Mouse (Mus musculus): ENCODE measurements around the gene Crtac1. TPM values are rescaled to one million over a fixed set of nuclear protein-coding genes. Genes with fewer than 3 reads are reported as not detected.

The Crtac1 gene
- total RNA-seq, 2 experiments from 2014 or later, result 62.9 to 72.8 TPM

DNA sequence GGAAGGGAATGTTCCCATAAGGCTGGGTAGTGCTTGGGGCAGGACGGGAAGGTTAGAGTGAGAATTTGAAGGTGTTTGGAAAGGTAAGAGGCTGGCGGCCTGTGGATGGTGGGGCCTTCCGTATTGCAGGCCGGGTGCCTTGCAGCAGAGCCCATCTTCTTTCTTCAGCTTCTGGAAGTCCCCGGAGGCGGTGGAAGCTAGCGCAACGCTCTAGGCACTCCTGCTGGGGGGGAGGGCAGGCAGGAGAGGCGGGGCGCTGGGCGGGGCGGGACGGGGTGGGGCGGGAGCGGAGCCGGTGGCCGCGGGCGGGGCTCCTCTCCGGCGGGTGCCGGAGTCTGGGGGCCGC, 176.2 kb downstream of the Crtac1 start:
- peak overlapping the region; percentile 99 for H3K27ac ChIP-seq
- peak in 1 of 2 experiments; percentile 70 for DNase-seq (ENCODE audit: extremely low spot score in 1 of 2, low spot score in 2 of 2)
- peak overlapping the region; percentile 76 for H3K4me3 ChIP-seq
- intact Hi-C loops (cut with DNase I), result no loop called here
- no peak for TF ChIP-seq CTCF (IDR thresholded peaks at IDR 0.05)

DNA sequence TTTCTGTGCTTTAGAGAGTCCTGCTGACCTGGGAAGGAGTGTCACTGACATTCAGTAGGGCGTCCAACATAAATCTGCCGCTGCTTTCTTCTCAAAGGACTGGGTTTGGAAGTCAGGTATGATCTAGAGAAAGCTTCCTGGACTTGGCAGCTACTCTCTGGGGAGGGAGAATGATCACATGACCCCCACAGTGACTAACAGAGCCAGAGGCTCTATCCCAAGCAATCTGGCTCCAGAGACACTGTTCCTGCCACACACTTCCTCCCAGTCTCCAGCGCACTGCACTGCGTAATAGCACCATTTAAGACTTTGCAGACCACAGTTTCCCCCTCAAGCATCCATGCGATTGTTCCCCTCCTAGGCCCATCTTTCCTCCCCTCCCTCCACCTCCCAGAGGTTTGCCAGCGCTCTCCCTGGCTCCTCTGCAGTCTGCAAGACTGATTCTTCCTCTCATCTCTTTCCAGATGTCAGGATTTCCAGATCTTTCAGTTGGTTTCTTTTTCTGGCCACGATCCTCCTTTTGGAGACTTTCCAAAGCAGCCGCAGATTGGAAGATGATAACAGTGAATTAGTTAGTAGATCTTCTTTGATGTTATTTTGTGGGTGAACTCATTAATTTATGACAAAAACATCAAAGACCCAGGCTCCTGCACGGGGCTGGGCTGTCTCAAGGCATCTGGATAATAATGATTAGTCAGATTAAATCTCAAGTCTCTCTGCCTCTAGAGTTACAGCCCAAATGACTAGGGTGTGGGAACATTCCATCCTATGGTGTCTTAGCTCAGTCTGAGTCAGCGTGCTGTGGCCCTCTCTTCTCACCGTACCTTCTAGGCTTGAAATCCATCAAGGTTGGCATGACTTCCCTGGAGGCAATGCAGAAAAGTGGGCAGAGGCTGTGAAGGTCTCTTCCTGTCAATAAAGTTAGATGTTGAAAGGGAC, 181.3 kb downstream of the Crtac1 start:
- Histone ChIP-seq H3K27ac (no peak overlapping the region; the same call in 1 of the 2 replicates), H3K4me3 (no peak overlapping the region)
- no peak for DNase-seq (ENCODE audit: extremely low spot score in 1 of 2, low spot score in 2 of 2)
- no peak for TF ChIP-seq CTCF (IDR thresholded peaks at IDR 0.05)
- intact Hi-C loops (cut with DNase I), result no loop called here

DNA sequence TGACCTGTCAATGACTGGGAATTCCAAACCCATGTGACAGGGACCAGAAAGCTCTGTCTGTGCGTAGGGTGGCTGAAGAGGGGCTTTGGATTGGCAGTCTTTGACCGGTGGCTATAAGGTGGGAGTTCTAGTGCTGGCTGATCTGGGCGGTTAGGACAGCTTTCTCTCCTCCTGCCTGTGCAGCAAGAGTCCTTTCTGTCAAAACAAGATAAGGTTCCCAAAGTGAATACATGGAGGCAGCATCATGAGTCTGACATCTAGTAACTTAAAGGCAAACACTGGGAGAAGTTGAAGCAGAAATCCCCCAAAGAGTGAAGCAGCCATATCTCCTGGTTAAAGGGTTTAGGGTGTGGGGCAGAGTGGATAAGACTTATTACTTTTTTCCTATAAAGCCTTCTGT, 184.1 kb downstream of the Crtac1 start, which contains the start of gene Golga7b:
Gene Golga7b (plus strand): TSS at position 56 of the 400 bp plus-strand sequence.
- intact Hi-C loops (cut with DNase I), result no loop called here
- no peak for DNase-seq (ENCODE audit: extremely low spot score in 1 of 2, low spot score in 2 of 2)
- no peak for TF ChIP-seq CTCF (IDR thresholded peaks at IDR 0.05)
- H3K4me3 ChIP-seq, result no peak within 1 kb of the TSS
- no peak within 1 kb of the TSS for H3K27ac ChIP-seq

DNA sequence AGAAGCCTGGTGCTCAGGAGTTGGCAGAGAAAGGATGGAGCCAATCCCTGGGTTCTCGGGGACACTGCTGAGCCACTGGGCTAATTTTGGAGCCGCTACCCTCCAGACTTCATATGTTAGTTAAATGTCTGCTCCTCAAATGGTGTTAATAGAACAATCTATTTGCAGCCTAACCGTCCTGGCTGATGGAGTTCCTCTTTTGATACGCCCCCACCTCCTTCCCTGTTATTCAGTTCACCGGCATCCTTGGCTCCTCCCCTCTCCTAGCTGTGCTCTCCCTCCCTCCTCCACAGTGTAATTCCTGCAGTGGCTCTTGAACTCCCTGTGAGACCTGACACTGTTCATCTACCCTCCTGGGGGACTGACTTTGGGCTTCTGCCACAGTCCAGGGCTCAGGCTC, 185.0 kb downstream of the Crtac1 start:
- intact Hi-C loops (cut with DNase I), result no loop called here
- no peak for TF ChIP-seq CTCF (IDR thresholded peaks at IDR 0.05)
- DNase-seq (ENCODE audit: extremely low spot score in 1 of 2, low spot score in 2 of 2), result no peak
- Histone ChIP-seq H3K4me3 (no peak overlapping the region), H3K27ac (no peak overlapping the region)

DNA sequence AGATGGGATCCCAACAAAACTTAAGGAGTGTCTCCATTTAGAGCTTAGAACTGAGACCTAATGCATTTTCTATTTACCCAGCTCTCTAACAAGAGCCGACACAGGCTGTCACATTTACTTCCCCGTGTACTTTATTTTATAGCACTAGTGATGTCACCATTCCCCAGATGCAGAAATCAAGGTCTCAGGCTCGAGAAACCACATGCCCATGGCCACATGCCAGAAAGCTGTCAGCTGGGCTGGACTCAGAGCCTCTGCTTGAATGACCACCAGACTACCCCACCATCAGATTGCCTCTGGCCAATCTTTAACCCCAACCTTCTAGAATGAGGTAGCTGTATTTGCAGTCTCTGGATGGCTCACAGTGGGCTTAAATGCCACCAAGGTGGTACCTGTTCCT, 188.2 kb downstream of the Crtac1 start:
- Histone ChIP-seq H3K4me3 (no peak overlapping the region), H3K27ac (no peak overlapping the region)
- no peak for DNase-seq (ENCODE audit: extremely low spot score in 1 of 2, low spot score in 2 of 2)
- intact Hi-C loops (cut with DNase I), result no loop called here
- no peak for TF ChIP-seq CTCF (IDR thresholded peaks at IDR 0.05)

DNA sequence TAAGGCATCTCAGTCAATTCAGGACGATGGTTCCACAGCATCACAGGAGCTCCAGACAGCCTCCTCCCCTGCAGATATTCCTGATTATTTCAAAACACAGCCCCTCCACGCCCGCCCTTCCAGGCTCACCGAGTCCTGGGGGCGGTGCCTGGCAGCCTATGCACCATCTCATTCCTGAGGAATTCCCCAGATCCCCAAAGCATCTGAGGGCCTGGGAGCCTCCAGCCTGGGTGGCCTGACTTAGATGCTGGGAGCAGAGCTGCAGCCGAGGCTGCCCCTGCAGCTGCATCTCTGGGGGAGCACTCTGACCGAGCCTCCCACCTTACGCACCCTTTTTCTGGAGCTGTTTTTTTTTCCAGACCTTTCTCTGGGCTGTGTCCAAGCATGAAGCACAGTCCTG, 190.7 kb downstream of the Crtac1 start:
- DNase-seq (ENCODE audit: extremely low spot score in 1 of 2, low spot score in 2 of 2), result no peak
- intact Hi-C loops (cut with DNase I), result no loop called here
- Histone ChIP-seq H3K4me3 (no peak overlapping the region), H3K27ac (no peak overlapping the region)
- TF ChIP-seq CTCF (IDR thresholded peaks at IDR 0.05), result no peak

DNA sequence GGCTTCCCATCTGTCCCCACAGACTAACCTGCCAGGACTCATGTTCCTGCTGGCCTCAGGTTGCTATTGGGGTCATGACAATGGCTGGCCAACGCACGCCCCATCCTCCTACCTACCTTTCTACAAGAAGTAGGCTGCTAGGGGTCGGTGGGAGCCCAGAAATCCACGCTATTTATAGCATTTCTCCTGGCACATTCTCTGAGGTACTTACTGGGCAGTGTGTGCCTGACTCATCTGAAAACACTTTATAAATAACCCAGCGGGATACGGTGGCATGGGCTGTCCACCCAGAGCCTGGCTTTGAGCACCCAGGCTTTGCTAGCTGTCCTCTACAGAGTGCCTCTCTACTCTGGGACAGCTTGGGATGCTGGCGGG, 193.3 kb downstream of the Crtac1 start:
- H3K27ac ChIP-seq, result peak overlapping the region; percentile 56
- no peak for TF ChIP-seq CTCF (IDR thresholded peaks at IDR 0.05)
- intact Hi-C loops (cut with DNase I), result loop anchor here (2.0 kb wide), 1 partner anchor 18 kb away; no protein-coding TSS in a partner anchor
- H3K4me3 ChIP-seq, result no peak overlapping the region
- no peak for DNase-seq (ENCODE audit: extremely low spot score in 1 of 2, low spot score in 2 of 2)

DNA sequence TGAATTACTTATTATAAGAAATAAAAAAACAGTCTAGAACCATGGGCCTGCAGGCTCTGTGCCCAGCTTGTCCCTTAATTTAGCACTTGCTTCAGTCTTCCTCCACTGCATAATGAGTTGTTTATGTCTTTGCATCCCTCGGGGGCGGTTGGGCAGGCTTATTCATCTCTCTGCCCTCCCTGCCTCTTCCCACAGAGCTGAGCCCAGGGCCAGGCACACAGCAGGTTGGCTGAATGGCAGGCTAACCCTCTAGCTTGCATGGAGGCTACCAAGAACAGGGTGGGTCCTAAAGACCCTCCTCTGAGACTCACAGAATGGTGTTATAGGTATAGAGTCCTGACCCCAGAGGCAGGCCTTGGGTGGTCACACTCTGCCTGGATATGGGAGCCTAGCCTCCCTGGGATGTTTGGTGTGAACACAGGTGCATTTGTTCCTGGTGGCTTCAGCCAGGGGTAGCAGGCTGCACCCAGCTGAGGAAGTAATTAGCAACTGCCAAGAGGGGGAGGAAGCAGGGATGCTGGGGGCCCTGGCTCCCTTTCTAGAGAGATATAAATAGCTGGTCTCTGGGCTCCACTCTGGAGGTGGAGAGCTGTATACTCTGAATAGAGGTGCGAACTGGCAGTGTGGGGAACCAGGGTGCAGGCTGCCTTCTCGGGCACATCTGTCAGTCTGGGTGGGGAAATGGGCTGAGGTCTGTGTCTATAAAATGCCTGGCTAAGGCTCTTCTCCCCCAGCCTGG, 193.8 kb downstream of the Crtac1 start:
- H3K27ac ChIP-seq, result peak overlapping the region; percentile 56
- intact Hi-C loops (cut with DNase I), result loop anchor here (2.0 kb wide), 1 partner anchor 19 kb away; no protein-coding TSS in a partner anchor

More for the DNA sequence above, 193.8 kb downstream of the Crtac1 start:
- peak; percentile 48 to 50 for DNase-seq (ENCODE audit: extremely low spot score in 1 of 2, low spot score in 2 of 2)
- TF ChIP-seq CTCF (IDR thresholded peaks at IDR 0.05), result no peak; the same call in 1 of the 2 replicates
- H3K4me3 ChIP-seq, result no peak overlapping the region

Small RNA genes lying within 50 kb of the gene (microRNA-seq; reads per million reads assigned to microRNA genes)
- gene Gm26339 (0 reads per million in 2 experiments), gene Mir3085 (6.5 to 7.3 reads per million in 2 experiments)

Other genes with a start within 250 kb of the Crtac1 start
- under 1 TPM; 0.48 to 0.65 TPM for gene Sfrp5, start 229.5 kb downstream of the Crtac1 start, total RNA-seq (2021)
- gene Golga7b, start 184.2 kb downstream of the Crtac1 start, total RNA-seq (2021), result 100 to 1,000 TPM; 124 TPM
- gene R3hcc1l, start 87.0 kb upstream of the Crtac1 start, total RNA-seq (2021), result 10 to 100 TPM; 24.8 to 27.5 TPM
- gene Loxl4, start 181.0 kb upstream of the Crtac1 start, total RNA-seq (2021), result under 1 TPM; 0.20 to 0.35 TPM